Mouse (Mus musculus): ENCODE measurements at regions not wholly inside any gene's neighbourhood (a gene's known extent, or its start where the extent isn't known, plus 50 kb on each side); places are given as distances from the start of the nearest gene placed in this dataset.

GRCm38 (mm10) chr4:94235650-94236206 lies 320.6 kb upstream of the Gm10306 start:
- H3K4me2 ChIP-seq (replicated peaks; ENCODE audit: low read depth, low read length), result no peak overlapping the region
- no peak overlapping the region for H3K27ac ChIP-seq (ENCODE audit: low read length)
- no peaks in the 10 kb centered on the region for H3K9me3 ChIP-seq (ENCODE audit: low read length)
- no peak overlapping the region for H3K4me3 ChIP-seq (ENCODE audit: low read depth, low read length)
- H3K4me1 ChIP-seq (ENCODE audit: insufficient read depth, low read depth, low read length), result no peaks in the 10 kb centered on the region
- H3K9ac ChIP-seq (replicated peaks; ENCODE audit: low read depth), result no peak overlapping the region
- DNase-seq (ENCODE audit: low spot score) (no peak), ATAC-seq (no peak)
- no peaks in the 10 kb centered on the region for H3K27me3 ChIP-seq (replicated peaks; ENCODE audit: insufficient read depth, low read length)
- no peaks in the 10 kb centered on the region for H3K36me3 ChIP-seq (ENCODE audit: insufficient read depth, low read length)
- WGBS, result 94% methylated on average over 2 of the region's 2 CpGs
- TF ChIP-seq CTCF (IDR thresholded peaks at IDR 0.05) (no peak), EP300 (IDR thresholded peaks at IDR 0.05) (no peak)

- H3K4me3 ChIP-seq (ENCODE audit: low read depth, low read length), result no peak overlapping the region
- H3K9me3 ChIP-seq (ENCODE audit: low read length), result no peaks in the 10 kb centered on the region
- no peak for DNase-seq (ENCODE audit: low spot score)
- no peaks in the 10 kb centered on the region for H3K27me3 ChIP-seq (replicated peaks; ENCODE audit: insufficient read depth, low read length)
- H3K4me1 ChIP-seq (ENCODE audit: insufficient read depth, low read depth, low read length), result no peaks in the 10 kb centered on the region
- H3K36me3 ChIP-seq (ENCODE audit: insufficient read depth, low read length), result no peaks in the 10 kb centered on the region
- no peak overlapping the region for H3K9ac ChIP-seq (replicated peaks; ENCODE audit: low read depth)
- no peak for ATAC-seq
- TF ChIP-seq EP300 (IDR thresholded peaks at IDR 0.05) (no peak), CTCF (IDR thresholded peaks at IDR 0.05) (no peak)
- WGBS, result 64% methylated on average over 1 of the region's 1 CpGs
- no peak overlapping the region for H3K4me2 ChIP-seq (replicated peaks; ENCODE audit: low read depth, low read length)
- no peak overlapping the region for H3K27ac ChIP-seq (ENCODE audit: low read length)
These were observed 300.3 kb upstream of the Gm10306 start for GRCm38 (mm10) chr4:94256026-94256425.

GRCm38 (mm10) chr4:94261136-94261535 lies 295.2 kb upstream of the Gm10306 start:
- TF ChIP-seq EP300 (IDR thresholded peaks at IDR 0.05), result no peak
- peak; percentile 35 for TF ChIP-seq CTCF (IDR thresholded peaks at IDR 0.05)
- Histone ChIP-seq H3K9me3 (ENCODE audit: low read length) (no peaks in the 10 kb centered on the region), H3K4me3 (ENCODE audit: low read depth, low read length) (no peak overlapping the region), H3K9ac (replicated peaks; ENCODE audit: low read depth) (no peak overlapping the region), H3K36me3 (ENCODE audit: insufficient read depth, low read length) (no peaks in the 10 kb centered on the region), H3K4me2 (replicated peaks; ENCODE audit: low read depth, low read length) (no peak overlapping the region), H3K27me3 (replicated peaks; ENCODE audit: insufficient read depth, low read length) (no peaks in the 10 kb centered on the region), H3K27ac (ENCODE audit: low read length) (no peak overlapping the region), H3K4me1 (ENCODE audit: insufficient read depth, low read depth, low read length) (no peaks in the 10 kb centered on the region)
- no peak for ATAC-seq
- DNase-seq (ENCODE audit: low spot score), result peak; percentile 21

GRCm38 (mm10) chr4:94281732-94282131 lies 274.6 kb upstream of the Gm10306 start:
- no peak overlapping the region for H3K27ac ChIP-seq (ENCODE audit: low read length)
- no peak overlapping the region for H3K4me2 ChIP-seq (replicated peaks; ENCODE audit: low read depth, low read length)
- H3K9me3 ChIP-seq (ENCODE audit: low read length), result no peaks in the 10 kb centered on the region
- H3K4me1 ChIP-seq (ENCODE audit: insufficient read depth, low read depth, low read length), result no peaks in the 10 kb centered on the region
- H3K9ac ChIP-seq (replicated peaks; ENCODE audit: low read depth), result no peak overlapping the region
- no peak overlapping the region for H3K4me3 ChIP-seq (ENCODE audit: low read depth, low read length)
- DNase-seq (ENCODE audit: low spot score) (no peak), ATAC-seq (no peak)
- TF ChIP-seq EP300 (IDR thresholded peaks at IDR 0.05) (no peak), CTCF (IDR thresholded peaks at IDR 0.05) (no peak)
- H3K36me3 ChIP-seq (ENCODE audit: insufficient read depth, low read length), result no peaks in the 10 kb centered on the region
- H3K27me3 ChIP-seq (replicated peaks; ENCODE audit: insufficient read depth, low read length), result no peaks in the 10 kb centered on the region

- H3K27me3 ChIP-seq (replicated peaks; ENCODE audit: insufficient read depth, low read length), result no peaks in the 10 kb centered on the region
- no peak overlapping the region for H3K4me3 ChIP-seq (ENCODE audit: low read depth, low read length)
- H3K27ac ChIP-seq (ENCODE audit: low read length), result no peak overlapping the region
- no peaks in the 10 kb centered on the region for H3K36me3 ChIP-seq (ENCODE audit: insufficient read depth, low read length)
- TF ChIP-seq CTCF (IDR thresholded peaks at IDR 0.05) (no peak), EP300 (IDR thresholded peaks at IDR 0.05) (no peak)
- no peak for DNase-seq (ENCODE audit: low spot score)
- no peaks in the 10 kb centered on the region for H3K9me3 ChIP-seq (ENCODE audit: low read length)
- H3K4me2 ChIP-seq (replicated peaks; ENCODE audit: low read depth, low read length), result no peak overlapping the region
- H3K4me1 ChIP-seq (ENCODE audit: insufficient read depth, low read depth, low read length), result no peaks in the 10 kb centered on the region
- ATAC-seq, result no peak
- H3K9ac ChIP-seq (replicated peaks; ENCODE audit: low read depth), result no peak overlapping the region
These were observed 264.2 kb upstream of the Gm10306 start for GRCm38 (mm10) chr4:94292150-94292549.

GRCm38 (mm10) chr4:94317298-94317697 lies 239.0 kb upstream of the Gm10306 start:
- Histone ChIP-seq H3K4me3 (ENCODE audit: low read depth, low read length) (no peak overlapping the region), H3K9me3 (ENCODE audit: low read length) (no peaks in the 10 kb centered on the region), H3K4me2 (replicated peaks; ENCODE audit: low read depth, low read length) (no peak overlapping the region), H3K4me1 (ENCODE audit: insufficient read depth, low read depth, low read length) (no peaks in the 10 kb centered on the region), H3K27ac (ENCODE audit: low read length) (no peak overlapping the region), H3K36me3 (ENCODE audit: insufficient read depth, low read length) (no peaks in the 10 kb centered on the region), H3K9ac (replicated peaks; ENCODE audit: low read depth) (no peak overlapping the region), H3K27me3 (replicated peaks; ENCODE audit: insufficient read depth, low read length) (no peaks in the 10 kb centered on the region)
- TF ChIP-seq EP300 (IDR thresholded peaks at IDR 0.05), result no peak
- no peak for TF ChIP-seq CTCF (IDR thresholded peaks at IDR 0.05)
- no peak for DNase-seq (ENCODE audit: low spot score)
- ATAC-seq, result no peak

GRCm38 (mm10) chr4:94326759-94327158 lies 229.6 kb upstream of the Gm10306 start:
- Histone ChIP-seq H3K4me3 (ENCODE audit: low read depth, low read length) (no peak overlapping the region), H3K4me1 (ENCODE audit: insufficient read depth, low read depth, low read length) (no peaks in the 10 kb centered on the region), H3K36me3 (ENCODE audit: insufficient read depth, low read length) (no peaks in the 10 kb centered on the region), H3K27me3 (replicated peaks; ENCODE audit: insufficient read depth, low read length) (no peaks in the 10 kb centered on the region), H3K27ac (ENCODE audit: low read length) (no peak overlapping the region), H3K4me2 (replicated peaks; ENCODE audit: low read depth, low read length) (no peak overlapping the region), H3K9ac (replicated peaks; ENCODE audit: low read depth) (no peak overlapping the region), H3K9me3 (ENCODE audit: low read length) (no peaks in the 10 kb centered on the region)
- WGBS, result 82% methylated on average over 2 of the region's 2 CpGs
- no peak for DNase-seq (ENCODE audit: low spot score)
- ATAC-seq, result no peak
- no peak for TF ChIP-seq EP300 (IDR thresholded peaks at IDR 0.05)
- TF ChIP-seq CTCF (IDR thresholded peaks at IDR 0.05), result no peak
